Mouse (Mus musculus): ENCODE data around the gene Baz2b. TPM values are rescaled to one million over a fixed set of nuclear protein-coding genes. Genes with fewer than 3 reads are reported as not detected.

Gene Baz2b
- total and polyA plus RNA-seq, 3 experiments, result 5.7 to 11.4 TPM; not detected in 1

DNA sequence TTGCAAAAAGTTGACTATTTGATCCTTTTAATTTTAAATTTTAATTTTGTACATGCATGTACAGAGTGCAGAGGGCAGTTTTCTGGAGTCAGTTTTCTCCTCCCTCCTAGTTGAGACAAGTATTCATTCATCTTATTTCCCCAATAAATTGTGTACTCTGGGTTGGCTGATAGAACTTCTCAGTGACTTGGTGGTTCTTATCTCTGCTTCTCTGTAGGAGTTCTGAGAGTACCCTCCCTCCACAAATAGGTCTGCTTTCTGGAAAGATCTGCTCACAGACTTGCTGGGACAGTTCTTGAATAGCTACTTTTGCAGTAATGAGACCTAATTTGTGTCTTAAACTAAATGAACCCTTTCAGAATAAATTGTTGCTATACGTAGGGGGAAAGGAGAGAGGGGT is 18.8 kb upstream of the Baz2b start:
- no peak overlapping the region for H3K27ac ChIP-seq (ENCODE audit: control insufficient read depth, low read depth, low read length)
- H3K79me2 ChIP-seq (ENCODE audit: control insufficient read depth, insufficient read depth, low read length, poor library complexity), result peaks cover 35% of the 10 kb centered on the region
- no peaks in the 10 kb centered on the region for H3K9me3 ChIP-seq (replicated peaks; ENCODE audit: insufficient read depth, low read length)
- H3K4me3 ChIP-seq (ENCODE audit: control insufficient read depth in 1 of 2, insufficient read depth in 1 of 2, low read depth in 2 of 2, low read length in 2 of 2), result no peak overlapping the region
- H3K4me1 ChIP-seq (ENCODE audit: control insufficient read depth in 1 of 2, insufficient read depth in 2 of 2, low read length in 2 of 2), result peaks cover 19 to 25% of the 10 kb centered on the region in 2 experiments
- no peaks in the 10 kb centered on the region for H3K27me3 ChIP-seq (ENCODE audit: control insufficient read depth in 1 of 2, insufficient read depth in 2 of 2, low read length in 2 of 2)
- no peak for TF ChIP-seq ZMIZ1 (IDR thresholded peaks at IDR 0.05; ENCODE audit: low read depth, low read length)
- TF ChIP-seq GATA1 (IDR thresholded peaks at IDR 0.05; ENCODE audit: low read depth, low read length), result peak; percentile 53; the same call in 1 of the 2 replicates
- peak in 1 of 2 experiments; percentile 15; a peak in 2 of 4 replicates for TF ChIP-seq EP300 (IDR thresholded peaks at IDR 0.05; ENCODE audit: low read depth in 1 of 2, low read length in 2 of 2)
- peaks cover 29 to 54% of the 10 kb centered on the region in 2 experiments for H3K36me3 ChIP-seq (ENCODE audit: control insufficient read depth in 1 of 2, insufficient read depth in 2 of 2, low read length in 2 of 2)
- DNase-seq (ENCODE audit: low read depth, low spot score), result peak; percentile 49
- no peak overlapping the region for H3K9ac ChIP-seq (ENCODE audit: control insufficient read depth, low read depth, low read length, poor library complexity, severe bottlenecking)

DNA sequence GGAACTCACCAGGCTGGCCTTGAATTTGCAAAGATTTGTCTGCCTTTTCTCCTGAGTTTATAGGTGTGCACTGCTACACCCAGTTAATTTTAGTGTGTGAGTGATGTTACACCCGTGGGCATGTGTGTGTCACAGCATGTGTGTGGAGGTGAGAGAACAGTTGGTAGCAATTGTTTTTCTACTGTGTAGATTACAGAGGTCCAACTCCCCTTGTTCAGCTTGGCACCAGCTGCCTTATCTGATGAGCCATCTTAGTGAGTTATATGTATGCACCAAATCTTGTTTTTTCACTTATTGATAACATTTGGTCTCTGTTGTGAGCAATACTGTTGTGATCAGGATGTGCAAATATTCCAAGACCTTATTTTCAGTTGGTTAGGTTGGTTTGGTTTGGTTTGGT is 13.8 kb upstream of the Baz2b start:
- no peak for DNase-seq (ENCODE audit: low read depth, low spot score)
- TF ChIP-seq GATA1 (IDR thresholded peaks at IDR 0.05; ENCODE audit: low read depth, low read length) (peak; percentile 50; the same call in 1 of the 2 replicates), UBTF (IDR thresholded peaks at IDR 0.05; ENCODE audit: borderline replicate concordance, insufficient read depth, low read depth, low read length) (no peak)
- H3K9me3 ChIP-seq (replicated peaks; ENCODE audit: insufficient read depth, low read length), result no peaks in the 10 kb centered on the region
- H3K27ac ChIP-seq (ENCODE audit: control insufficient read depth, low read depth, low read length), result no peak overlapping the region
- H3K36me3 ChIP-seq (ENCODE audit: control insufficient read depth in 1 of 2, insufficient read depth in 2 of 2, low read length in 2 of 2), result peaks cover 5 to 43% of the 10 kb centered on the region in 2 experiments
- peaks cover 60% of the 10 kb centered on the region for H3K79me2 ChIP-seq (ENCODE audit: control insufficient read depth, insufficient read depth, low read length, poor library complexity)
- H3K27me3 ChIP-seq (ENCODE audit: control insufficient read depth in 1 of 2, insufficient read depth in 2 of 2, low read length in 2 of 2), result no peaks in the 10 kb centered on the region
- no peak overlapping the region for H3K9ac ChIP-seq (ENCODE audit: control insufficient read depth, low read depth, low read length, poor library complexity, severe bottlenecking)
- H3K4me3 ChIP-seq (ENCODE audit: control insufficient read depth in 1 of 2, insufficient read depth in 1 of 2, low read depth in 2 of 2, low read length in 2 of 2), result no peak overlapping the region
- peaks cover 14 to 18% of the 10 kb centered on the region in 2 experiments for H3K4me1 ChIP-seq (ENCODE audit: control insufficient read depth in 1 of 2, insufficient read depth in 2 of 2, low read length in 2 of 2)

DNA sequence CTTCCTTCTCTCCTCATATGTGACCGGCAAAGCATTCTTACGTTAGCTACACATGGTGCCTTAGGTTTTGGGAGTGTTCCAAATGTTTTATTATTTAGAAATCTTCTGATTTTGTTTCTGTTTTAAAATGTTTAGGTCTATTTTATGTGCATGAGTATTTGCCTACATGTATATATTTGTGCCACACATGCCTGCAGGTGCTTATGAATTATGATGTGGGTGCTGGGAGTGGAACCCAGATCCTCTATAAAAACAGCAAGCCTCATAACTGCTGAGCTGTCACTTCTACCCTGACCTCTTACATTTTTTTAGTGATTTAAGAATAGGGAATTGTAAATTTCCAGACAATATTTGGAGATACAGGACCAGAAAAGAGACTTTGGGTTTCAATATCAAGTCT is 12.3 kb upstream of the Baz2b start:
- H3K27ac ChIP-seq (ENCODE audit: control insufficient read depth, low read depth, low read length), result no peak overlapping the region
- no peak overlapping the region for H3K4me3 ChIP-seq (ENCODE audit: control insufficient read depth in 1 of 2, insufficient read depth in 1 of 2, low read depth in 2 of 2, low read length in 2 of 2)
- TF ChIP-seq KAT2A (conservative IDR thresholded peaks at IDR 0.05; ENCODE audit: low read depth, low read length) (no peak), TBP (IDR thresholded peaks at IDR 0.05; ENCODE audit: low read depth, low read length) (no peak), ZC3H11A (IDR thresholded peaks at IDR 0.05; ENCODE audit: low read depth, low read length) (no peak), MXI1 (IDR thresholded peaks at IDR 0.05; ENCODE audit: low read depth, low read length) (no peak), NELFE (IDR thresholded peaks at IDR 0.05; ENCODE audit: low read depth, low read length) (no peak)
- no peak overlapping the region for H3K9ac ChIP-seq (ENCODE audit: control insufficient read depth, low read depth, low read length, poor library complexity, severe bottlenecking)
- H3K79me2 ChIP-seq (ENCODE audit: control insufficient read depth, insufficient read depth, low read length, poor library complexity), result peaks cover 63% of the 10 kb centered on the region
- peaks cover 8 to 13% of the 10 kb centered on the region in 2 experiments for H3K4me1 ChIP-seq (ENCODE audit: control insufficient read depth in 1 of 2, insufficient read depth in 2 of 2, low read length in 2 of 2)
- H3K9me3 ChIP-seq (replicated peaks; ENCODE audit: insufficient read depth, low read length), result no peaks in the 10 kb centered on the region
- DNase-seq (ENCODE audit: low read depth, low spot score), result no peak
- H3K27me3 ChIP-seq (ENCODE audit: control insufficient read depth in 1 of 2, insufficient read depth in 2 of 2, low read length in 2 of 2), result no peaks in the 10 kb centered on the region
- H3K36me3 ChIP-seq (ENCODE audit: control insufficient read depth in 1 of 2, insufficient read depth in 2 of 2, low read length in 2 of 2), result peaks cover 8 to 35% of the 10 kb centered on the region in 2 experiments
